Mouse (Mus musculus) lung, adult 18-20 months (tissue): ENCODE data around the gene Tbcd.

Experiments used
- DNase-seq, 2 experiments: peaks; one replicate each; pipeline ENCODE4 v3.0.0; 2022; ENCODE audit warnings: mixed read lengths in 2 of 2

The Tbcd gene

GRCm38 (mm10) chr11:121601422-121601821, 149.7 kb downstream of the Tbcd start:
- no peak for DNase-seq

GRCm38 (mm10) chr11:121605604-121606003, 153.9 kb downstream of the Tbcd start:
- no peak for DNase-seq

- no peak for DNase-seq
Observed at GRCm38 (mm10) chr11:121610976-121611375, 159.2 kb downstream of the Tbcd start.

GRCm38 (mm10) chr11:121615961-121616485, 164.3 kb downstream of the Tbcd start:
- no peak for DNase-seq

GRCm38 (mm10) chr11:121616501-121616900, 164.8 kb downstream of the Tbcd start:
- DNase-seq: no peak

GRCm38 (mm10) chr11:121617371-121617770, 165.6 kb downstream of the Tbcd start:
- no peak for DNase-seq

GRCm38 (mm10) chr11:121625007-121625406, 173.3 kb downstream of the Tbcd start:
- DNase-seq: no peak

GRCm38 (mm10) chr11:121627521-121627920, 175.8 kb downstream of the Tbcd start:
- no peak for DNase-seq

GRCm38 (mm10) chr11:121629529-121629928, 177.8 kb downstream of the Tbcd start:
- no peak for DNase-seq

- no peak for DNase-seq
Observed at GRCm38 (mm10) chr11:121630406-121630805, 178.7 kb downstream of the Tbcd start.

- DNase-seq: no peak
Observed at GRCm38 (mm10) chr11:121631410-121631809, 179.7 kb downstream of the Tbcd start.

- DNase-seq: no peak
Observed at GRCm38 (mm10) chr11:121636646-121637045, 184.9 kb downstream of the Tbcd start.

GRCm38 (mm10) chr11:121641501-121642145, 189.9 kb downstream of the Tbcd start:
- no peak for DNase-seq

- DNase-seq: no peak
Observed at GRCm38 (mm10) chr11:121645394-121645793, 193.6 kb downstream of the Tbcd start.

GRCm38 (mm10) chr11:121647321-121647720, 195.6 kb downstream of the Tbcd start:
- DNase-seq: no peak

GRCm38 (mm10) chr11:121648166-121648565, 196.4 kb downstream of the Tbcd start:
- no peak for DNase-seq

- peak in 1 of 2 experiments; percentile 36 for DNase-seq
Observed at GRCm38 (mm10) chr11:121649900-121650299, 198.2 kb downstream of the Tbcd start.

- no peak for DNase-seq
Observed at GRCm38 (mm10) chr11:121650668-121651067, 198.9 kb downstream of the Tbcd start.

GRCm38 (mm10) chr11:121651556-121651955, 199.8 kb downstream of the Tbcd start:
- no peak for DNase-seq

GRCm38 (mm10) chr11:121651983-121652382, 200.2 kb downstream of the Tbcd start:
- DNase-seq: peak in 1 of 2 experiments; percentile 13

- DNase-seq: peak; percentile 70 to 76
Observed at GRCm38 (mm10) chr11:121652547-121653305, 201.0 kb downstream of the Tbcd start.

- DNase-seq: no peak
Observed at GRCm38 (mm10) chr11:121653631-121654030, 201.9 kb downstream of the Tbcd start.

GRCm38 (mm10) chr11:121654406-121654945, 202.7 kb downstream of the Tbcd start:
- DNase-seq: no peak
